Mouse (Mus musculus): ENCODE measurements around the gene Maml2.

The Maml2 gene

DNA sequence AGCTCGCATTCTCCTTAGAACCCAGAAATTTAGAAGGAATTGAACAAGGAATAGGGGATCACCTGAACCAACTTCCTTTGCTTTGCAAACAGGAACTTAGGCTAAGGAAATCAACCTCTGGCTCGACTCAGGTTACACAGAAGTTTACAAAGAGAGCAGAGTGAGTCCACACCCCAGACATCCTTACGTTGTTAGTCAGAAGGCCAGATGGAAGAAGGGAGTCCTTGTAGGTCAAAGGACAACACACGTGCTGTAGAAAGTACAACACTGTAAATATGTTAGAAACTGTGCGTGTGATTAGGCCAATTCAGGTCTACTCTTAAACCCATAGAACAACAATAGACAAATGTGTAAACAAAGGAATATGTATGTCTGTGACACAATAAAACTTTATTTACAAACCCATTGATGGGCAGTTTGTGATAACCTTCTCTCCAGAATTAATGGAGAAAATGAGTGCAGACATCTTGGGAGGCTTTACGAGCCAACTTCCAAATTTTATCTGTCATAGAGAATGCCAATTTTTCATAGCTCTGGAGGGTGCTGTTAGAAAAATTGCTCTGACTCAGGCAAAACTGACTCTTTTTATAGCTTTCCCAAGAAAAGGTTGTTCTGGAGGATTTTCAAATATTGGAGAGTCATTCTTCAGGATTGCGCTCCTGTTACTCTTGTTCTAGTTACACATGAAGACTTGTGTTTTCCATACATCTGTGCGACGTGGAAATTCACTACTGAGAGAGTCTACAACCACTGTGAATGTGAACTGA is 194.3 kb downstream of the Maml2 start:
- in situ Hi-C loops (cut with MboI, MseI): no loop called here

- in situ Hi-C loops (cut with MboI, MseI): no loop called here
Measured at GRCm38 (mm10) chr9:13492807-13493206, 195.1 kb downstream of the Maml2 start.

DNA sequence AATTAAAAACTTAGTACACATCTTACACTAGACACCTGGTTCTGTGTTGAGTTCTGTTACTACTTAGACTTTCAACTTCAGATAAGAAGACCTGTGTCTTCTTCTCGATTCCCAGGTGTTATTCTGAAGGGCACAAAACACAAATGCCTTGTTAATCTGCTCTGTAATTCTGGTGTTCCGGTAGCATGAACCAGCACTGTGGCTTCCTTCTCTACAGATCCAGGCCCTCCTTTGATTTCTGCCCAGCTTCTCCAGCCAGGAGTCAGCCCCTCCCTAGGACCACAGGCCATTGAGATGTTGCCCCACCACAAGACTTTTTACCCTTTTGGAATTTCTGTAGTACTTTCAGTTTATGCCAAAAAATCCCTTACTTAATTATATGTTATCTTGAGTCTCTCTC is 196.0 kb downstream of the Maml2 start:
- in situ Hi-C loops (cut with MboI, MseI): no loop called here

- in situ Hi-C loops (cut with MboI, MseI): no loop called here
Measured at GRCm38 (mm10) chr9:13495530-13495929, 197.8 kb downstream of the Maml2 start.

GRCm38 (mm10) chr9:13497016-13497415 is 199.3 kb downstream of the Maml2 start:
- in situ Hi-C loops (cut with MboI, MseI): no loop called here

GRCm38 (mm10) chr9:13497690-13498333 is 200.1 kb downstream of the Maml2 start:
- in situ Hi-C loops (cut with MboI, MseI): no loop called here

GRCm38 (mm10) chr9:13500045-13500444 is 202.3 kb downstream of the Maml2 start:
- in situ Hi-C loops (cut with MboI, MseI): no loop called here

GRCm38 (mm10) chr9:13505024-13505423 is 207.3 kb downstream of the Maml2 start:
- in situ Hi-C loops (cut with MboI, MseI): no loop called here

- in situ Hi-C loops (cut with MboI, MseI): no loop called here
Measured at GRCm38 (mm10) chr9:13506956-13507821, 209.4 kb downstream of the Maml2 start.

GRCm38 (mm10) chr9:13507822-13508188 is 210.0 kb downstream of the Maml2 start:
- in situ Hi-C loops (cut with MboI, MseI): no loop called here

DNA sequence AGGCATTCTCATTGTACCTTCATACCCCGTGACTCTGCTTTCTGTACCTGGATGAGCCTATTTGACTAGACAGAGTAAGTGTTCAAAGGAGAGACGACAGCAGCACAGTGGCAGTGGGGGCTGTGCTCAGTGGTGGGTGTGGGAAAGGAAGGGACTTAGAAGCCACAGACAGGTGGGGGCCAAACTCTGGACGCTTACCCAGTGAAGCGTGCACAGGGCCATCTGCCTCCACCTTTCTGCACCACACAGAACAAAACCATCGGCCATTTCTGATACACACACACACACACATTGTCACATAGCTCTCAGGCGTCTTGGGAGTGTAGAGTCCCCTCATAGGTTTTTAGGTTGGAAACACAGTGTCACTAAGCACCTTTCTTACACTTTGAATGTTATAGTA is 212.0 kb downstream of the Maml2 start:
- in situ Hi-C loops (cut with MboI, MseI): no loop called here

DNA sequence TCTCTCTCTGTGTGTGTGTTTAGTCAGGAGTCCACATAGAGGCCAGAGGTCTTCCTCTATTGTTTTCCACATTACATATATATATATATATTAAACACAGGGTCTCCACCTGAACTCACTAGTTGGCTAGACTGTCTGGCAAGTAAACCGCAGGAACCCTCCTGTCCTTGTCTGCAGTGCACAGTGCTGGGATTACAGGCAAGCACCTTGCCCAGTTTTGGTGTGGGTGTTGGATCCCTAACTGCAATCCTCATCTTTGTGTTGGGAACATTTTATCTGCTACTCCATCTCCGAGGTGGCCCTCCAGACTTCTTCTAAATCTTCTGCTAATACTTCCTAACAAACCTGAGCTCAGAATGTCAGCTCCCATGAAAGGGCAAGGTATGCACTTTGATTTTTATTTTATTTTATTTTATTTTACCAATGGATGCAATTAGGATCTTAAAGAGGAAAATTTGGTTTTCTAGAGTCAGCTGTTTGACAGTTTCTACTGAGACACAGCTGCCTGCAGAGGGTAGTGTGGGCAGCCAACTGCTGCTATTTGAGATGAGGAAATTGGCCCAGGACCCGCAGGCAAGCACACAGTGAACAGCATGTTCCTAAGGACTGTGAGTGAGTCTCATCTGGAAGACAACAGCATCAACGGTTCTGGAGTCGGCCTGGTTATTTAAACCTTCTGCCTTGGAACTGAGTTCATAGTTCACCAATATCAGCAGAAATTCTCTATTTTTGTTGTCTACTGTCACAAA is 213.0 kb downstream of the Maml2 start:
- in situ Hi-C loops (cut with MboI, MseI): no loop called here

- in situ Hi-C loops (cut with MboI, MseI): no loop called here
Measured at GRCm38 (mm10) chr9:13513135-13513534, 215.4 kb downstream of the Maml2 start.

DNA sequence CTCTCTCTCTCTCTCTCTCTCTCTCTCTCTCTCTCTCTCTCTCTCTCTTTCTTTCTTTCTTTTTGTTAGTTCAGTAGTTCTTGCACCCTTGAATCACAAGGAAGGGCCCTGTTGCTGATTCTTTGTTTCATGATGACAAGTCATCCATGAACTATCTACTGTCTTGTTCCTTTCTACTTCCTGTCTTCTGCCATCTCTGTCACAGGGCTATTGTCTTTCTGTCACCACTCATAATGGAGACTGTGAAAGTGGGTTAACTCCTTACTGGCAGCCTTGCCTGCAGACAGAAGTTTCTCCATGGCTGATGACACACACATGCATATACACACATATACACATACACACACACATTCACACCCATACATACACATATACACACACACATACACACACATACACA is 216.7 kb downstream of the Maml2 start:
- in situ Hi-C loops (cut with MboI, MseI): no loop called here

- in situ Hi-C loops (cut with MboI, MseI): no loop called here
Measured at GRCm38 (mm10) chr9:13515976-13516375, 218.2 kb downstream of the Maml2 start.

DNA sequence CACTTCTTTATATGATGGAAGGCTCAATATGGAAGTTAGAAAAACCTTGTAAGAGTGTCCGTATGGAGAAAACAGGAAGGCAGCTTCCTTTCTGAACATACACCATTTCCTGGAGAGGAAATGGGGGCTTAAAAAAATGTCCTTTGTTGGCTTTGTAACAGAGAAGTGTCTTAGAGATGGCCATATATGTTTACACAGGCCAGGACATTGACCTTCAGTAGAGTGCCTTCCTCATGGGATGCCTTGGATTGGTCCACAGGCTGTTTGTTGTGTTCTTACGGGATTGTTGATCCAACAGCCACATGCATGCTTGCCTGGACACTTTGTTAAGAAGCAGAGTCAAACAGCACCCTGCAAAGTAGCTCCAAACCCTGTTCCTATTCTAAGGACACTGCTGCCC is 220.3 kb downstream of the Maml2 start:
- in situ Hi-C loops (cut with MboI, MseI): no loop called here

DNA sequence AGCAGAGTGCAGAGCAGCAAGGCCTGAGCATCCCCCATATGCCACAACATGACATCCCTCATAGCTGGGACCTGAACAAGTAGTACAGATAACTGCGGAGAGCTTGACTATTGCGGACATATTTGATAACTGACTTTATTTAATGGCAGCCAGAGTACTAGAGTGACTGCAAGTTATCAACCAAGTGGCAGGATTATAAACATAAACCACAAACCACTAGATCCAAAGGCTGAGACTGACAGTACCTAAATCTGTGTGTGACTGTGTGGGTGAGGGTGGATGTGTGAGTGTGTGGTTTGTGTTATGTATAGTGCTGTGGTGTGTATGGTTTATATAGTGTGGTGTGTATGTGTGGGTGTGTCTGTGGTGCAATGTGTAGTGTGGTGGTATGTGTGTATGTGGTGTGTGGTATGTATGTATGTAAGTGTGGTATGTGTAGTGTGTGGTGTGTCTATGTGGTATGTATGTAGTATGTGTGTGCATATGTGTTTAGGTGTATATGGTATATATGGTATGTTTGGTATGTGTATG is 220.7 kb downstream of the Maml2 start:
- in situ Hi-C loops (cut with MboI, MseI): no loop called here

GRCm38 (mm10) chr9:13522061-13522820 is 224.5 kb downstream of the Maml2 start:
- in situ Hi-C loops (cut with MboI, MseI): loop anchor here (5.0 kb wide), 1 partner anchor 100 kb away; no protein-coding TSS in a partner anchor

DNA sequence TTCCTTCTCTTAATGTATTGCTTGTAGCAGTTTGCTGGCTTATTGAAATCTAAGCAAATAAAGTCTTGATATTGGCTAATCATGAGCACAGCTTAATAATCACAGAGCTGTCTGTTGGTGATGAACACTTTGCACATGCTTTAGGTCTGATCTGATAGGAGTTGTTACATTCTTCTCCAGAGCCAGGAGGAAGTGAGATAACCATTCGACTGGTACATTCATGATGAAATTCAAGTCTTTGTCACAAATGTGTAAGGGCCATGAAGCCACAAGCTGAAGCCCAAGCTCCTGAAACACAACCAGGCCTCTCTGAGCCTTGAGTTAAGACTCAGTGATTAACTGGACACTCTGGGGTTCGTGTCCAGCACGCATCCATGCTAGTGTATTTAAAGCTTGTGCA is 225.3 kb downstream of the Maml2 start:
- in situ Hi-C loops (cut with MboI, MseI): loop anchor here (5.0 kb wide), 1 partner anchor 101 kb away; no protein-coding TSS in a partner anchor

DNA sequence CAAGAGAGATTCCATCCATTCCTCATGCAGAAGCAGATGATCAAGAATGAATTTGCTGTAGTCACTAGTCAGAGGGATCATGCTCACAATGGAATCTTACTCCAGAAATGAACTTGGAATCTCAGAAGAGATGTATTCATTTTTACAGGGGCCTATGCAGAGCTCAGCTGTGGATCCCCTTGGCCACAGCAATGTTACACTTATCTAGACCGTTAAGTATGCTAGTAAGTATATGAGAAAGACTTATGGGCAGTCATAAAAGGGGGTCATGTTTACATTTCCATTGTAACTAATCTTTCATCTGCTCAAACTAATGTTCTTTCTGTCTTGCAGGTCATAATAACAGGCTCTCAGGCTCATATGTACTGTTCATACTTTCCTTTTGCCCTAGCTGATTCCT is 227.3 kb downstream of the Maml2 start:
- in situ Hi-C loops (cut with MboI, MseI): no loop called here

All from regulatory T cell (primary cell).